Mouse (Mus musculus): ENCODE data around the gene Evl. TPM values are rescaled to one million over a fixed set of nuclear protein-coding genes. Genes with fewer than 3 reads are reported as not detected.

The Evl gene
- total and polyA plus RNA-seq, 3 experiments, result 3.2 to 29.3 (median 11.3) TPM

GRCm38 (mm10) chr12:108680861-108681260 is 126.3 kb downstream of the Evl start:
- peaks cover 4 to 18% of the 10 kb centered on the region in 2 experiments for H3K4me1 ChIP-seq (ENCODE audit: control insufficient read depth in 1 of 2, insufficient read depth in 2 of 2)
- H3K9ac ChIP-seq (ENCODE audit: insufficient read depth, low read depth), result no peak overlapping the region
- dilution Hi-C loops (cut with MboI; ENCODE audit: extremely low pct_ligation_motif_present, extremely low pct_unique_long_range_greater_than_20kb, low sequenced_read_pairs) (no loop called here), in situ Hi-C loops (cut with MboI; ENCODE audit: low pct_ligation_motif_present, low pct_unique_long_range_greater_than_20kb, low sequenced_read_pairs) (no loop called here)
- peaks cover 0 to 73% of the 10 kb centered on the region in 2 experiments for H3K36me3 ChIP-seq (replicated peaks in 1 of 2; ENCODE audit: control insufficient read depth in 1 of 2, insufficient read depth in 1 of 2, low read length in 1 of 2)
- peaks cover 12% of the 10 kb centered on the region for H3K9me3 ChIP-seq (replicated peaks; ENCODE audit: low read length)
- no peak overlapping the region for H3K27ac ChIP-seq (ENCODE audit: insufficient read depth, low read depth)
- H3K4me3 ChIP-seq (replicated peaks in 1 of 3; ENCODE audit: low read depth in 2 of 3, low read length in 2 of 3, poor library complexity in 1 of 3), result no peak overlapping the region
- no peak overlapping the region for H3K4me2 ChIP-seq (ENCODE audit: insufficient read depth, low read depth, poor library complexity, severe bottlenecking)
- no peaks in the 10 kb centered on the region for H3K79me2 ChIP-seq (replicated peaks; ENCODE audit: control insufficient read depth, extremely low read depth, insufficient read depth, poor library complexity, severe bottlenecking)
- DNase-seq (ENCODE audit: extremely low read depth), result no peak
- TF ChIP-seq E2F4 (IDR thresholded peaks at IDR 0.05; ENCODE audit: insufficient replicate concordance, low read depth, low read length) (no peak), MAX (IDR thresholded peaks at IDR 0.05; ENCODE audit: low read length) (no peak), POLR2A (IDR thresholded peaks at IDR 0.05; ENCODE audit: low read depth, low read length) (no peak), CHD1 (IDR thresholded peaks at IDR 0.05; ENCODE audit: low read depth, low read length) (no peak), MEF2A (IDR thresholded peaks at IDR 0.05; ENCODE audit: borderline replicate concordance, low read depth, low read length) (no peak)
- H3K27me3 ChIP-seq (replicated peaks), result no peaks in the 10 kb centered on the region

DNA sequence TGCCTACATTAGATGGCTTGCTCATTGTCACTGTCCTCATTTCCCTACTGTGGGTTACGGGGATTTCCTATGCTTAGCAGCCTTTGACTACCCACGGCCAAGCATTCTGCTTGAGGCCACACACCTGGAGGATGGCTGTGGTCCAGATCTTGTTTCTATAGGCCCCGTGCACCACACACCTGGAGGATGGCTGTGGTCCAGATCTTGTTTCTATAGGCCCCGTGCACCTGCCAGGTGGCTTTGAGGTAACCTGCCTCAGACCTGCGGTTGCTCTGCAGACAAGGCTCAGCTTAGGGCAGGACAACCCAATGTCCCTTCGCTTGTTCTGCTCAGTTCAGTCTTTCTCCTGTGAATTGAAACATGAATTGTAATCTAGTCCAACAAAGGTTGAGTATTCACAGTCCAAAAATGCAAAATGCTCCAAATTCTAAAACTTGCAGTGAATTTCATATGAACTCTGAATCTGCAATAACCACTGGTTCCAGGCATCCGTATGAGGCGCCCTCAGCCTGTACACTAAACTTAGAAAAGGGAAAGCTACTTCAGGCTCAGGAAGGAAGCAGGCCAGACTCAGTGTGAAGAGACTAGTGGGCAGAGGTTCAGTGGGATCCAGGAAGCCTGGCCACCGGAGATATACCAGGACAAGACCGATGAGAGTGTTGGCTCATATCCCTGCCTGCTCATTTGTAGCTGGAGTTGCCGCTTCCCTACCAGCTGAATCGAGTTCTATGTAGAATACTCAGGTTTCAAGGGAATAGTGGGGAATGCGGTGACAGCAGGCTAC is 127.9 kb downstream of the Evl start:
- Histone ChIP-seq H3K4me3 (replicated peaks in 1 of 3; ENCODE audit: low read depth in 2 of 3, low read length in 2 of 3, poor library complexity in 1 of 3) (no peak overlapping the region), H3K27ac (ENCODE audit: insufficient read depth, low read depth) (no peak overlapping the region), H3K27me3 (replicated peaks) (no peaks in the 10 kb centered on the region), H3K9ac (ENCODE audit: insufficient read depth, low read depth) (no peak overlapping the region), H3K36me3 (replicated peaks in 1 of 2; ENCODE audit: control insufficient read depth in 1 of 2, insufficient read depth in 1 of 2, low read length in 1 of 2) (peaks cover 0 to 69% of the 10 kb centered on the region in 2 experiments), H3K4me2 (ENCODE audit: insufficient read depth, low read depth, poor library complexity, severe bottlenecking) (no peak overlapping the region), H3K79me2 (replicated peaks; ENCODE audit: control insufficient read depth, extremely low read depth, insufficient read depth, poor library complexity, severe bottlenecking) (no peaks in the 10 kb centered on the region), H3K9me3 (replicated peaks; ENCODE audit: low read length) (peaks cover 13% of the 10 kb centered on the region), H3K4me1 (ENCODE audit: control insufficient read depth in 1 of 2, insufficient read depth in 2 of 2) (peaks cover 4 to 18% of the 10 kb centered on the region in 2 experiments)
- in situ Hi-C loops (cut with MboI; ENCODE audit: low pct_ligation_motif_present, low pct_unique_long_range_greater_than_20kb, low sequenced_read_pairs), result no loop called here
- TF ChIP-seq BHLHE40 (IDR thresholded peaks at IDR 0.05; ENCODE audit: low read depth, low read length) (peak; percentile 69), TCF12 (IDR thresholded peaks at IDR 0.05; ENCODE audit: low read depth, low read length) (peak; percentile 90), MAFK (IDR thresholded peaks at IDR 0.05; ENCODE audit: insufficient replicate concordance, low read length) (0 out of 2 replicates have a peak, but pooled peaks have one; percentile 34), SMC3 (IDR thresholded peaks at IDR 0.05; ENCODE audit: low read depth, low read length) (no peak)
- peak; percentile 45 for DNase-seq (ENCODE audit: extremely low read depth)
- dilution Hi-C loops (cut with MboI; ENCODE audit: extremely low pct_ligation_motif_present, extremely low pct_unique_long_range_greater_than_20kb, low sequenced_read_pairs), result no loop called here

DNA sequence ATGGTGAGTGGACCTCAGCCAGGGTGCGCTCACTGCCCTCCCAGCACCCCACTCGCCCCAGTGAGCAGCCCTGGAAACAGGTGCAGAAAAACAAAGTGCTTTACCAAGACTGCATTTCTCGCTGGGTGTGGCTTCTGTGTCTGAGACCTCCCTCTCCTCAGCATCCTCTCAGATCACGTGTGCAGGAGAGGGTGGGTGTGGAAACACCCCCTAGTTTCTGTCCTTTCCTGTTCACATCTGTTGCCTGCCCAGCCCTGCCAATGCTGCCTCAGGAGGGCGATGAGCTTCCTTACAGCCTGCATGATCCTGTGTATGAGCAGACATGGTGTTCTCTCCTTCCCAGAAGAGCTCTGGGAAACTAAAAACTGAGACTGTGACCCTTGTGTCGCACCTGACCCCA is 131.9 kb downstream of the Evl start:
- dilution Hi-C loops (cut with MboI; ENCODE audit: extremely low pct_ligation_motif_present, extremely low pct_unique_long_range_greater_than_20kb, low sequenced_read_pairs), result no loop called here
- no peak overlapping the region for H3K9ac ChIP-seq (ENCODE audit: insufficient read depth, low read depth)
- no peak overlapping the region for H3K4me2 ChIP-seq (ENCODE audit: insufficient read depth, low read depth, poor library complexity, severe bottlenecking)
- H3K4me3 ChIP-seq (replicated peaks in 1 of 3; ENCODE audit: low read depth in 2 of 3, low read length in 2 of 3, poor library complexity in 1 of 3), result no peak overlapping the region
- peaks cover 0 to 47% of the 10 kb centered on the region in 2 experiments for H3K36me3 ChIP-seq (replicated peaks in 1 of 2; ENCODE audit: control insufficient read depth in 1 of 2, insufficient read depth in 1 of 2, low read length in 1 of 2)
- H3K9me3 ChIP-seq (replicated peaks; ENCODE audit: low read length), result peaks cover 13% of the 10 kb centered on the region
- TF ChIP-seq HCFC1 (IDR thresholded peaks at IDR 0.05; ENCODE audit: low read depth, low read length), result no peak
- TF ChIP-seq JUND (conservative IDR thresholded peaks at IDR 0.05; ENCODE audit: low read depth, low read length), result no peak
- TF ChIP-seq E2F4 (IDR thresholded peaks at IDR 0.05; ENCODE audit: insufficient replicate concordance, low read depth, low read length), result no peak
- no peak for TF ChIP-seq NRF1 (IDR thresholded peaks at IDR 0.05; ENCODE audit: low read depth, low read length)
- no peak for TF ChIP-seq IRF4 (IDR thresholded peaks at IDR 0.05; ENCODE audit: low read depth, low read length)
- TF ChIP-seq MEF2A (IDR thresholded peaks at IDR 0.05; ENCODE audit: borderline replicate concordance, low read depth, low read length), result no peak
- H3K27me3 ChIP-seq (replicated peaks), result peaks cover 5% of the 10 kb centered on the region
- in situ Hi-C loops (cut with MboI; ENCODE audit: low pct_ligation_motif_present, low pct_unique_long_range_greater_than_20kb, low sequenced_read_pairs), result no loop called here
- peaks cover 4 to 15% of the 10 kb centered on the region in 2 experiments for H3K4me1 ChIP-seq (ENCODE audit: control insufficient read depth in 1 of 2, insufficient read depth in 2 of 2)
- H3K27ac ChIP-seq (ENCODE audit: insufficient read depth, low read depth), result no peak overlapping the region
- DNase-seq (ENCODE audit: extremely low read depth), result no peak
- H3K79me2 ChIP-seq (replicated peaks; ENCODE audit: control insufficient read depth, extremely low read depth, insufficient read depth, poor library complexity, severe bottlenecking), result no peaks in the 10 kb centered on the region
